Mouse (Mus musculus) erythroblast, embryonic 14.5 days (primary cell): ENCODE data around the gene Stard10. TPM values are rescaled to one million over a fixed set of nuclear protein-coding genes. Genes with fewer than 3 reads are reported as not detected.
A peak's percentile ranks its signal among the peaks of the same experiment; 100 is the strongest.

Experiments
- H3K27me3 ChIP-seq: 2 replicates; pipeline ENCODE4 v1.6.1; 2012; ENCODE audit warnings: inconsistent platforms; ENCODE audit not compliant: control insufficient read depth
- H3K36me3 ChIP-seq: 2 replicates; pipeline ENCODE4 v1.6.1; 2012; ENCODE audit warnings: mild to moderate bottlenecking, inconsistent platforms; ENCODE audit not compliant: control insufficient read depth
- H3K4me1 ChIP-seq: 2 replicates; pipeline ENCODE4 v1.6.1; 2012; ENCODE audit warnings: inconsistent platforms; ENCODE audit not compliant: control insufficient read depth
- H3K4me3 ChIP-seq: replicated peaks from 2 replicates; pipeline ENCODE3; 2012; ENCODE audit warnings: moderate library complexity, mild to moderate bottlenecking, inconsistent platforms
- H3K9me3 ChIP-seq: 2 replicates; pipeline ENCODE4 v1.6.1; 2012; ENCODE audit warnings: low read length, inconsistent platforms, mixed read lengths; ENCODE audit not compliant: control insufficient read depth
- GATA1 ChIP-seq: IDR thresholded peaks from 2 replicates; pipeline ENCODE4 v1.6.1; 2012; ENCODE audit warnings: low read length, inconsistent platforms, mixed read lengths
- TAL1 ChIP-seq: IDR thresholded peaks from 3 replicates; pipeline ENCODE4 v1.6.1; 2012; ENCODE audit warnings: low read length, inconsistent platforms, mixed read lengths
- polyA plus RNA-seq: library from polyadenylated mRNA; stranded (reverse); fragments of >175 nt; gene quantifications from 2 replicates; pipeline ENCODE4 v1.2.3, GENCODE M21; 2012

Stard10 gene
- polyA plus RNA-seq, 1 experiment = 63.0 TPM

DNA sequence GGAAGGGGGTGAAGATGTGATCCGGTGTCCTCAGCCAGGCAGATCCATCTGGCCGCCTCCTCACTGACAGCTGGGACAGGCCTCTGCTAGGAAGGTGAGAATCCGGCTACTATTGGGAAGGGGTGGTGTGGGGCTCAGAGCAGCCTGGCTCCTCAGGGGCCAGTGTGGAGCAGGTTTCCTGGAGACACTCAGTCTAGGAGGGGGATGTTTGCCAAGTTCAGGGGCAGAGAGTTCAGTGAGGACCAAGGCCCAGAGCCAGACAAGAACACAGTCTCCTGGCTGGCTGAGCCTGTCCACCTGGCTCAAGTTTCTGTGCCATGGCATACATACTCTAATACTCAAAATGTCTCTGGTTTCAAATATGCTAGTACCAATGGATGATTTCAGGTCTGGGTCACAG, 20.5 kb downstream of the Stard10 start:
- no peak overlapping the region for H3K4me3 ChIP-seq
- H3K27me3 ChIP-seq = no peaks in the 10 kb centered on the region
- no peaks in the 10 kb centered on the region for H3K9me3 ChIP-seq
- peaks cover 46% of the 10 kb centered on the region for H3K36me3 ChIP-seq
- peaks cover 22% of the 10 kb centered on the region for H3K4me1 ChIP-seq
- TF ChIP-seq TAL1 (no peak), GATA1 (no peak)

DNA sequence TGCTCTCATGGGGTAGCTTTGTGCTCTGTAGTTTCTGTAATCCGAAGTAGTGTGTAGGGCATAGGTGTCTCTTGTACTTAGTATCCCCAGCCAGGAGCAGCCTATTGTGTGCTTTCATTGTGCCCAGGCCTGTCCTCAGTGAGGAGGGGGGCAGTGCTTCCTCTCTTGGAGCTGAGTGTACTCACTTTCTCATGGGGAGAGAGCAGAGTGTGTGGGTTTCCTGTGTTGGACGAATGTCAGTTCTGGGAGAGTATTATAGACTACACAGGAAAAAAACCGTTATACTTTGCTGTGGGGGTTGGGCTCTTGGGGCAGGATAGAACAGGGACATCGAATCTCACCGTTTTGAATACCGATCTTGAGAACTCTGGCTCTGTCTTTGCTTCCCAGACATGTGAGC, 24.5 kb downstream of the Stard10 start:
- Histone ChIP-seq H3K27me3 (no peaks in the 10 kb centered on the region), H3K9me3 (no peaks in the 10 kb centered on the region), H3K4me1 (peaks cover 15% of the 10 kb centered on the region), H3K36me3 (peaks cover 68% of the 10 kb centered on the region), H3K4me3 (no peak overlapping the region)
- TF ChIP-seq GATA1 (no peak), TAL1 (no peak)

DNA sequence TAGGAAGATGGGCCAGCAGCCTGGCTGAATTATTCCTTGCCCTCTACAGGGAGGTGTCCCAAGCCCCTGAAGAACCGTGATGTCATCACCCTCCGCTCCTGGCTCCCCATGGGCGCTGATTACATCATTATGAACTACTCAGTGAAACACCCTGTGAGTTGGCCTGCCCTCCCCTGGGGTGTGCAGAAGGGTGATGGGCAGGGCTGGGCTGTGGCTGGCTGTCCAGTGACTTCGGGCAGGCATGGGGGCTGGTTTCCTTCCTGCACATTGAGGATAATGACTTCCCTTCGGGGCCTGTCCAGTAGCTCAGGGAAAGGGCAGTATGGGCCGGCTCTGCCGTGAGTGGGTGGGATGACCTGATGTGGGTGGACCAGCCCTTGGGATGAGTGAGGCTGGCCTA, 26.2 kb downstream of the Stard10 start:
- no peaks in the 10 kb centered on the region for H3K9me3 ChIP-seq
- peaks cover under 1% of the 10 kb centered on the region; the same call in 1 of the 2 replicates for H3K27me3 ChIP-seq
- peaks cover 54% of the 10 kb centered on the region for H3K36me3 ChIP-seq
- H3K4me3 ChIP-seq = no peak overlapping the region
- peaks cover 22% of the 10 kb centered on the region for H3K4me1 ChIP-seq
- TF ChIP-seq GATA1 = no peak

DNA sequence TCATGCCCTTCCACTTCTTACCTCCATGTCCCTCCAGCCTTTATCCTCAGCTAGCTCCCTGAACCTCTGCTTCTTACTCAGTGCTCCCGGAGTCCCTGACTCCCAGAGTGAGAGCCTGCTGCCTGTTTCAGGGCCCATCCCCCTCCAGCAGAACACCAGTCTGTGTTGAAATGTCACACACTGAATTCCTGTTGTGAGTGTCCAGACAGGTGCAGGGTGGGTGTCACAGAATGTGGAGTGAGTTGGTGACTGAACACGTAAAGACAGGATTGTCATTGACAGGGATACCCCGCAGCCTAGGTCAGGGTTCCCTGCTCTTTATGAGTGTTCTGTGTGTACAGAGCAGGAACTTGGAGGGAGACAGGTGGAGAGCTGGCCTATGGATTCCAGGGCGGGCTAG, 28.0 kb downstream of the Stard10 start:
- peaks cover 33% of the 10 kb centered on the region for H3K4me1 ChIP-seq
- H3K36me3 ChIP-seq = peaks cover 43% of the 10 kb centered on the region
- TF ChIP-seq TAL1 = no peak
- no peak for TF ChIP-seq GATA1

DNA sequence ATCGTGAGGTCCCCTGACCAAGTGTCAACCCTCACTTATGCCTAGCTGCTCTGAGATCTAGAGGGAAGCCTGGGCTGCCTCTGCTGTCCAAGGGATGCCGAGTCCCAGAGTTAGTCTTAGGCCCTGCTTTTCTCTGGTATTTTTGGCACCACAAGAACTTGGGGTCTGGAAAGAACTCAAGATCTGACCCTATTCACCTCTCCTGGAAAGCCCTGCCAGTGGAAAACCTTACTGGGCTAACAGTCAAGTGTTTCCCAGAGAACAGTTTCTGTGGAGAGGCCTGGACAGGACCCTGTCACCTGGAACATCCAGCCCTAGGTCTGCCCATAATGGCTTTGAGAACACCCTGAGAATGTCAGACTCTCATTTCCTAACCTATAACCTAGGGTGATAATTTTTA, 30.1 kb downstream of the Stard10 start:
- no peaks in the 10 kb centered on the region for H3K9me3 ChIP-seq
- peaks cover 28% of the 10 kb centered on the region for H3K4me1 ChIP-seq
- H3K4me3 ChIP-seq = no peak overlapping the region
- TF ChIP-seq TAL1 (no peak), GATA1 (no peak)
- peaks cover 43% of the 10 kb centered on the region for H3K36me3 ChIP-seq
- H3K27me3 ChIP-seq = peaks cover 8% of the 10 kb centered on the region

More for the DNA sequence above, 28.0 kb downstream of the Stard10 start:
- Histone ChIP-seq H3K9me3 (no peaks in the 10 kb centered on the region), H3K4me3 (no peak overlapping the region), H3K27me3 (peaks cover 8% of the 10 kb centered on the region)

DNA sequence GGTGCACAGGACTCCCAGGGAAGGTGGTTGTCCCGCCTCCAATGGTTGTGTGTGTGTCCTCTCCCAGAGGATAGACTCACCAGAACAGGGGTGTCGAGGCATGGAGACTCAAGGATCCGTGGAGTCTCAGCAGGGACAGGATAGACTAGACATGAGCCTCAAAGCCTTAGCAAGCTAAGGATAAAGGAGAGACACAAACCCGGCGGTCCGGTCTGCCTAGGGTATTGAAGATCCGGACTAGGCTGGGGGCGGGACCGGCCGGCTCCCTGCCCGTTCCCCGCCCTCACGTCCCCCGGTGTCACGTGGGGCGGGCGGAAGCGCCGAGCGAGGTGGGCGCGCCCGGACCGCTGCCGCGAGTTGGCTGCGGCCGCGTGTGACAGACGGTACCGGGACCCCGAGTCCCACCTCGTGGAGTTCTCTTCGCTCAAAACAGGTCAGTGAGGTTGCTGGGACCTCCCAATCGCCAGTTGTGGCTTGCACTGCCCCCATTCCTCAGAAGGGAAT, 30.9 kb downstream of the Stard10 start, which contains the start of gene Arap1:
Gene Arap1 (plus strand): TSS at position 301 of the 504 bp plus-strand sequence.
- H3K9me3 ChIP-seq = no peaks in the 10 kb centered on the region
- peak within 1 kb of the TSS; percentile 66 for H3K4me3 ChIP-seq
- peaks cover 8% of the 10 kb centered on the region for H3K27me3 ChIP-seq
- TF ChIP-seq GATA1 (no peak), TAL1 (no peak)
- H3K36me3 ChIP-seq = peaks cover 34% of the 10 kb centered on the region
- peaks cover 28% of the 10 kb centered on the region for H3K4me1 ChIP-seq

DNA sequence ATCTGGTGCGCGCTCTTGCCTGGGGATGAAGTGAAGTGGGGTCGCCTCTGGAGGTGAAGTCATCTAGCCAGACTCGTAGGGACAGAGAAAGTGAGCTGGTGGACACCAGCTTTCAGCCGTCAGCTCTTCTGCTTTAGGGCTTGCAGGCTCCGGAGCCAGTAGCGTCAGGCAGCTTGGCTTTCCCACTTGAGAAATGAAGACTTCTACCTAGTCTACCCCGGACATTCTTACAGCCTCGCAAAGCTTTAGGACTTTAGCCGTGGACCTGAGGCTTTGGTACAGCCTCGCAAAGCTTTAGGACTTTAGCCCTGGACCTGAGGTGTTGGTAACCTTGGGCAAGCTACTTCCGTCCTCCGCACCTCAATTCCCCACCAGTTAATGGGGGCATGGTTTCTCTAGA, 31.4 kb downstream of the Stard10 start:
- Histone ChIP-seq H3K36me3 (peaks cover 29% of the 10 kb centered on the region), H3K27me3 (peaks cover 8% of the 10 kb centered on the region), H3K4me1 (peaks cover 27% of the 10 kb centered on the region), H3K4me3 (peak overlapping the region; percentile 66), H3K9me3 (no peaks in the 10 kb centered on the region)
- TF ChIP-seq TAL1 (no peak), GATA1 (no peak)

DNA sequence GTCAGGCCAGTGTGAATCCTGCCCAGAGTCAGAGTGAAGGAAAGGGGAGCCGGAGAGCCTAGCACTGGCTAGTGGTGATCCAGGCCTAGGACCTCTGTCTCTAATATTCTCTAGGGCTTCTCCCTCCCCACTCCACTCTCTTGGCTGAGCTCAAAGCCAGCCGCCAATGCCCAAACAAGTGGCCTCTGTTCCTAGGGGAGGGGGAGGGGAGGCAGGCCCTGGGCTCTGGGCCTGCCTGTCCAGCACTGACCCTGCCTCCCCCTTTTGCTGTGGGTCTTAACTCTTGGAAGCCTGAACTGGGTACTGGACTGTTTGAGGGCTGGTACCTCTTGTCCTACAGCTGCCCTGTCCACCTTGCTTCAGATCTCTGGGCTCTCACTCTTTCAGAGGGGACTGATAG, 33.0 kb downstream of the Stard10 start:
- H3K36me3 ChIP-seq = peaks cover 14% of the 10 kb centered on the region
- H3K27me3 ChIP-seq = peaks cover 8% of the 10 kb centered on the region
- H3K4me1 ChIP-seq = peaks cover 27% of the 10 kb centered on the region
- TF ChIP-seq GATA1 (no peak), TAL1 (no peak)
- H3K4me3 ChIP-seq = no peak overlapping the region
- no peaks in the 10 kb centered on the region for H3K9me3 ChIP-seq

DNA sequence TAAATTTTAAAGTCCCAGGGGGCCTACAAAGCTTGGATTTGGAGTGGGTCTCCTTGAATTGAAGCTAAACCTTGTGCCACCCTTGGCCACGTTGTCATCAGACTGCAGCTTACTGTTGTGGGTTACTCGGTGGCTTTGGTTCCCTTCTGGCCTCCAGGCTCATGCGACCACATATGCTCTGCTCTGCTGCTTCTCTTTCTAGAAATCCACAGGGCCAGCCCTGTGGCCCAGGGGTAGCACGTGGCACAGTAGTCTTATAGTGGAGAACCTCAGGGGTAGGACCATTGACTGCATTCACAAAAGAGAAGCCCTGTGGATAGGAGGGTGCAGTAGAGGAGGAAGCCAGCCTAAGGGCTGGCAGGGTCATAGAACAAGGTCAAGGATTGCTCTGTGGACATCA, 35.5 kb downstream of the Stard10 start:
- Histone ChIP-seq H3K4me1 (peaks cover 26% of the 10 kb centered on the region), H3K27me3 (peaks cover 8% of the 10 kb centered on the region), H3K9me3 (no peaks in the 10 kb centered on the region), H3K36me3 (no peaks in the 10 kb centered on the region), H3K4me3 (no peak overlapping the region)
- TF ChIP-seq TAL1 (no peak), GATA1 (no peak)

DNA sequence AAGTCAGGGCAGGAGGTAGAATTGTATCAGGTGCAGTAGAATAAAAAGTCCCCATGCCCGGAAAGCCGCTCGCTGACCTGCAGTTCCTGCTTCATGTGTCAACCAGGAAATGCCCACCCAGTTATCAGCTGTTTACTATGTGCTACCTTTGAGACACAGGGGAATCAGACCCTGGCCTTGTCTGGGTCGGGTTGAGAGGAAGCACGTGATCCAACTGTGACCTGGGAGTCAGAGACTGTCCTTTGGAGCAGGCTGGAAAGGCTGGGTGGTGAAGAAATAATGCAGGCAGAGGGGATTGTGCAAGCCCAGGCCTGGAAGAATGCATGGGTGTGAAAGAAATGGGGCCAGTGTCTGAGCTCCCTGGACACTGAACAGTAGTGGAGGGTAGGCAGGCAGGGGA, 37.5 kb downstream of the Stard10 start:
- TF ChIP-seq GATA1 (no peak), TAL1 (no peak)
- Histone ChIP-seq H3K4me3 (no peak overlapping the region), H3K9me3 (no peaks in the 10 kb centered on the region), H3K27me3 (no peaks in the 10 kb centered on the region; the same call in 1 of the 2 replicates), H3K36me3 (no peaks in the 10 kb centered on the region), H3K4me1 (peaks cover 7% of the 10 kb centered on the region)
